ENCODE assay signal across 8 mouse cellular contexts in genomic region chr11:120506899-120507298, GRCm38 (mm10). TPM values are rescaled to one million over a fixed set of nuclear protein-coding genes. Genes with fewer than 3 reads are reported as not detected.
DNase-seq lines count a peak whose midpoint lies in the region; TF ChIP-seq lines count a peak whose summit lies in the region.

No protein-coding gene starts in this region.

- DNase-seq in left cerebral cortex, adult 2 months (ENCODE audit: extremely low spot score in 1 of 2, low spot score in 2 of 2) = no peak
- no peak for DNase-seq in left cerebral cortex, postnatal 36 days (ENCODE audit: low spot score in 2 of 2)
- DNase-seq in R1 (ENCODE audit: low read depth, low spot score) = peak; percentile 52
- peak; percentile 46 for DNase-seq in induced T-regulatory cell, adult 2 months (ENCODE audit: low read depth)
- DNase-seq in lung, postnatal 10 days = peak; percentile 63
- DNase-seq in adrenal gland, postnatal 10 days = no peak
- no peak for DNase-seq in heart, postnatal 4 days
- DNase-seq in c-Kit-positive CD71-positive TER-119-positive erythroid progenitor cells, embryonic 14.5 days (ENCODE audit: low spot score) = no peak

- H3K27ac ChIP-seq in left cerebral cortex, adult 2 months = no peak overlapping the region

- H3K4me3 ChIP-seq in left cerebral cortex, adult 2 months = no peak overlapping the region

- intact Hi-C loops in left cerebral cortex, adult 2 months (cut with DNase I) = no loop called here
- intact Hi-C loops in left cerebral cortex, postnatal 36 days (cut with DNase I) = no loop called here

- TF ChIP-seq CTCF in left cerebral cortex, adult 2 months (IDR thresholded peaks at IDR 0.05) = peak; percentile 48

RNA-seq across cellular contexts. Expression of gene Slc25a10, which starts 15.3 kb away (rescaled TPM):
- 10 to 100 TPM; 17.7 to 21.3 TPM for total RNA-seq in left cerebral cortex, adult 2 months (2021)
- 10 to 100 TPM; 18.2 to 21.9 TPM for total RNA-seq in left cerebral cortex, postnatal 36 days (2021)
- total RNA-seq in adrenal gland, postnatal 10 days (2021) = 10 to 100 TPM; 58.5 to 60.9 TPM
- 10 to 100 TPM; 43.7 to 45.7 TPM for total RNA-seq in heart, postnatal 4 days (2021)

RNA-seq across cellular contexts. Expression of gene Mrpl12, which starts 22.5 kb away (rescaled TPM):
- total RNA-seq in left cerebral cortex, adult 2 months (2021) = 10 to 100 TPM; 66.1 to 68.3 TPM
- 10 to 100 TPM; 75.6 to 78.5 TPM for total RNA-seq in left cerebral cortex, postnatal 36 days (2021)
- 100 to 1,000 TPM; 179 to 189 TPM for total RNA-seq in adrenal gland, postnatal 10 days (2021)
- 100 to 1,000 TPM; 229 to 250 TPM for total RNA-seq in heart, postnatal 4 days (2021)

RNA-seq across cellular contexts. Expression of gene Gcgr, which starts 23.6 kb away (rescaled TPM):
- total RNA-seq in left cerebral cortex, adult 2 months (2021) = not detected
- not detected for total RNA-seq in left cerebral cortex, postnatal 36 days (2021)
- 10 to 100 TPM in 1 of 2 experiments, 1 to 10 TPM in 1; 9.6 to 15.7 TPM for total RNA-seq in adrenal gland, postnatal 10 days (2021)
- 1 to 10 TPM; 1.7 to 1.8 TPM for total RNA-seq in heart, postnatal 4 days (2021)

RNA-seq across cellular contexts. Expression of gene Arl16, which starts 39.5 kb away (rescaled TPM):
- total RNA-seq in left cerebral cortex, adult 2 months (2021) = 10 to 100 TPM; 47.9 to 51.9 TPM
- total RNA-seq in left cerebral cortex, postnatal 36 days (2021) = 10 to 100 TPM; 49.3 to 55.0 TPM
- 10 to 100 TPM; 20.6 to 20.9 TPM for total RNA-seq in adrenal gland, postnatal 10 days (2021)
- total RNA-seq in heart, postnatal 4 days (2021) = 10 to 100 TPM; 13.7 to 17.0 TPM

RNA-seq across cellular contexts. Expression of gene Mcrip1, which starts 42.6 kb away (rescaled TPM):
- total RNA-seq in left cerebral cortex, adult 2 months (2021) = 10 to 100 TPM; 68.3 to 83.2 TPM
- 10 to 100 TPM; 73.4 to 91.7 TPM for total RNA-seq in left cerebral cortex, postnatal 36 days (2021)
- 10 to 100 TPM; 60.0 to 62.2 TPM for total RNA-seq in adrenal gland, postnatal 10 days (2021)
- total RNA-seq in heart, postnatal 4 days (2021) = 10 to 100 TPM; 76.5 to 82.6 TPM

Comparison
In these comparisons a context has a peak if more than half of its experiments do, and no peak if none do; other contexts are left out.
1. DNase-seq: peak in R1 (single experiment), induced T-regulatory cell, adult 2 months (single experiment) and lung, postnatal 10 days (single experiment); none in left cerebral cortex, adult 2 months (0 of 2), left cerebral cortex, postnatal 36 days (0 of 2), adrenal gland, postnatal 10 days (single experiment), heart, postnatal 4 days (single experiment) and c-Kit-positive CD71-positive TER-119-positive erythroid progenitor cells, embryonic 14.5 days (single experiment).